Mouse (Mus musculus) kidney, postnatal 0 days (tissue): Measurements from ENCODE around the gene Ntrk2. TPM values are rescaled to one million over a fixed set of nuclear protein-coding genes. Genes with fewer than 3 reads are reported as not detected.
A peak's percentile ranks its signal among the peaks of the same experiment; 100 is the strongest.

Experiments used
- ATAC-seq: fragments of 200-750 bp; cut with Nextera tagmentation; replicated peaks from 2 replicates; pipeline ENCODE4 v1.8.0; 2017; ENCODE audit warnings: low read depth, moderate number of reproducible peaks, moderate TSS enrichment, moderate library complexity; ENCODE audit not compliant: low FRiP score
- DNase-seq: peaks from one replicate; pipeline ENCODE4 v3.0.0-alpha.2; 2016; ENCODE audit warnings: low spot score
- H3K27ac ChIP-seq: fragments of 300-500 bp; sonication (generic); 2 replicates; pipeline ENCODE4 v1.5.1; 2014; ENCODE audit warnings: mild to moderate bottlenecking
- H3K27me3 ChIP-seq: fragments of 300-500 bp; sonication (generic); 2 replicates; pipeline ENCODE4 v1.6.1; 2014; ENCODE audit warnings: low read length, mixed read lengths; ENCODE audit not compliant: insufficient read depth
- H3K36me3 ChIP-seq: fragments of 300-500 bp; sonication (generic); 2 replicates; pipeline ENCODE4 v1.6.1; 2014; ENCODE audit warnings: low read length, mixed read lengths; ENCODE audit not compliant: insufficient read depth
- H3K4me1 ChIP-seq: fragments of 300-500 bp; sonication (generic); replicated peaks from 2 replicates; pipeline ENCODE4 v1.6.1; 2014; ENCODE audit warnings: antibody characterized with exemption, low read length, mixed read lengths; ENCODE audit not compliant: insufficient read depth
- H3K4me2 ChIP-seq: fragments of 300-500 bp; sonication (generic); 2 replicates; pipeline ENCODE4 v1.6.1; 2014; ENCODE audit warnings: mild to moderate bottlenecking, low read length, moderate library complexity, mixed read lengths
- H3K4me3 ChIP-seq: fragments of 300-500 bp; sonication (generic); replicated peaks from 2 replicates; pipeline ENCODE4 v1.5.1; 2014; ENCODE audit warnings: low read depth, low read length
- H3K9ac ChIP-seq: fragments of 300-500 bp; sonication (generic); 2 replicates; pipeline ENCODE4 v1.6.1; 2014; ENCODE audit warnings: low read depth, low read length
- H3K9me3 ChIP-seq: fragments of 300-500 bp; sonication (generic); replicated peaks from 2 replicates; pipeline ENCODE4 v1.6.1; 2016; ENCODE audit warnings: low read length, inconsistent platforms, mixed read lengths
- CTCF ChIP-seq: IDR thresholded peaks from 2 replicates; pipeline ENCODE4 v1.5.1; 2016; ENCODE audit warnings: antibody characterized with exemption, low read depth, mild to moderate bottlenecking, moderate library complexity
- WGBS: fragments of 180-500 bp; shearing (Covaris S2); extraction: QIAGEN DNeasy Blood & Tissue Kit; methylation state at CpG from one replicate; pipeline ENCODE4 v1.1.7; 2014; 5-methylcytosine and 5-hydroxymethylcytosine counted together
- polyA plus RNA-seq: library from polyadenylated mRNA; unstranded; fragments of >200 nt; fragmentation: Nextera tagmentation; extraction: Ambion mirVana; gene quantifications from 2 replicates; pipeline ENCODE4 v1.2.1, GENCODE M21; 2015

The Ntrk2 gene
- 6.0 and 6.6 TPM in 2 replicates for polyA plus RNA-seq

GRCm38 (mm10) chr13:58806397-58806892 lies at the start of gene Ntrk2:
Ntrk2 (plus strand) TSS chr13:58806569.
- under 1% methylated on average over 47 of the region's 47 CpGs for WGBS
- ATAC-seq (peak; percentile 59; the same call in 1 of the 2 replicates), DNase-seq (peak; percentile 94)
- Histone ChIP-seq H3K4me1 (peaks cover 5% of the 10 kb centered on the region; the same call in 1 of the 2 replicates), H3K9ac (no peak within 1 kb of the TSS), H3K27me3 (peaks cover 37% of the 10 kb centered on the region), H3K27ac (no peak within 1 kb of the TSS), H3K4me2 (peak within 1 kb of the TSS; percentile 92), H3K9me3 (no peaks in the 10 kb centered on the region), H3K4me3 (peak within 1 kb of the TSS; percentile 42), H3K36me3 (no peaks in the 10 kb centered on the region)
- TF ChIP-seq CTCF, result peak; percentile 92

GRCm38 (mm10) chr13:58761003-58761630 lies 45.3 kb upstream of the Ntrk2 start:
- TF ChIP-seq CTCF, result no peak
- no peaks in the 10 kb centered on the region for H3K27me3 ChIP-seq
- DNase-seq, result no peak
- WGBS, result 90% methylated on average over 5 of the region's 5 CpGs
- H3K9me3 ChIP-seq, result no peaks in the 10 kb centered on the region
- H3K27ac ChIP-seq, result no peak overlapping the region
- H3K9ac ChIP-seq, result no peak overlapping the region
- ATAC-seq, result no peak
- no peak overlapping the region for H3K4me3 ChIP-seq
- H3K4me1 ChIP-seq, result no peaks in the 10 kb centered on the region
- H3K4me2 ChIP-seq, result no peak overlapping the region
- H3K36me3 ChIP-seq, result no peaks in the 10 kb centered on the region

- no peak overlapping the region for H3K9ac ChIP-seq
- H3K4me3 ChIP-seq, result no peak overlapping the region
- DNase-seq (no peak), ATAC-seq (no peak)
- no peaks in the 10 kb centered on the region for H3K27me3 ChIP-seq
- H3K27ac ChIP-seq, result no peak overlapping the region
- H3K4me1 ChIP-seq, result no peaks in the 10 kb centered on the region
- 91% methylated on average over 6 of the region's 6 CpGs for WGBS
- H3K4me2 ChIP-seq, result no peak overlapping the region
- no peaks in the 10 kb centered on the region for H3K36me3 ChIP-seq
- no peak for TF ChIP-seq CTCF
- H3K9me3 ChIP-seq, result no peaks in the 10 kb centered on the region
Observed at GRCm38 (mm10) chr13:58768258-58768657, 38.1 kb upstream of the Ntrk2 start.

- no peak for ATAC-seq
- no peak overlapping the region for H3K9ac ChIP-seq
- TF ChIP-seq CTCF, result no peak
- H3K9me3 ChIP-seq, result no peaks in the 10 kb centered on the region
- WGBS, result 64% methylated on average over 2 of the region's 2 CpGs
- no peak overlapping the region for H3K4me3 ChIP-seq
- H3K27me3 ChIP-seq, result no peaks in the 10 kb centered on the region
- no peaks in the 10 kb centered on the region for H3K36me3 ChIP-seq
- no peak overlapping the region for H3K27ac ChIP-seq
- no peak overlapping the region for H3K4me2 ChIP-seq
- no peak for DNase-seq
- no peaks in the 10 kb centered on the region for H3K4me1 ChIP-seq
Observed at GRCm38 (mm10) chr13:58769438-58769837, 36.9 kb upstream of the Ntrk2 start.

- Histone ChIP-seq H3K27ac (no peak overlapping the region), H3K4me3 (no peak overlapping the region), H3K36me3 (no peaks in the 10 kb centered on the region), H3K4me2 (no peak overlapping the region), H3K9ac (no peak overlapping the region), H3K9me3 (no peaks in the 10 kb centered on the region), H3K4me1 (no peaks in the 10 kb centered on the region), H3K27me3 (no peaks in the 10 kb centered on the region)
- TF ChIP-seq CTCF, result no peak
- DNase-seq (no peak), ATAC-seq (no peak)
- 94% methylated on average over 14 of the region's 14 CpGs for WGBS
Observed at GRCm38 (mm10) chr13:58779261-58779660, 27.1 kb upstream of the Ntrk2 start.

GRCm38 (mm10) chr13:58786476-58786875 lies 19.9 kb upstream of the Ntrk2 start:
- H3K4me2 ChIP-seq, result no peak overlapping the region
- WGBS, result 5% methylated on average over 3 of the region's 3 CpGs
- no peak overlapping the region for H3K9ac ChIP-seq
- H3K27me3 ChIP-seq, result no peaks in the 10 kb centered on the region
- H3K4me3 ChIP-seq, result no peak overlapping the region
- ATAC-seq (no peak), DNase-seq (peak; percentile 6)
- no peak for TF ChIP-seq CTCF
- H3K27ac ChIP-seq, result no peak overlapping the region
- H3K4me1 ChIP-seq, result no peaks in the 10 kb centered on the region
- H3K9me3 ChIP-seq, result no peaks in the 10 kb centered on the region
- no peaks in the 10 kb centered on the region for H3K36me3 ChIP-seq
